In genomic region chr7:128270431-128270850, GRCm38 (mm10) we compare ENCODE assay signal across 12 mouse cellular contexts. TPM values are rescaled to one million over a fixed set of nuclear protein-coding genes. Genes with fewer than 3 reads are reported as not detected.
DNase-seq lines count a peak whose midpoint lies in the region; ATAC-seq lines count a peak whose summit lies in the region.
"Had no signal": no experiment of that assay in that cellular context is flagged by ENCODE, and none has a peak within 500 bp of the region (broad histone marks: within the 10 kb centered on the region; RNA-seq: fewer than 3 reads in every experiment).

No protein-coding gene starts in this region.

- H3K27ac ChIP-seq in heart, embryonic 14.5 days (replicated peaks in 1 of 2; ENCODE audit: control insufficient read depth in 1 of 2, insufficient read depth in 1 of 2, low read depth in 2 of 2, low read length in 2 of 2) = no peak overlapping the region
- H3K27ac ChIP-seq: kidney, postnatal 0 days had no signal

- H3K4me2 ChIP-seq in heart, embryonic 14.5 days (ENCODE audit: low read length) = peak overlapping the region; percentile 30; the same call in 1 of the 2 replicates

- H3K36me3 ChIP-seq in heart, embryonic 14.5 days (ENCODE audit: control insufficient read depth, insufficient read depth, low read length) = peaks cover 41% of the 10 kb centered on the region

- H3K4me1 ChIP-seq in heart, embryonic 14.5 days (ENCODE audit: control insufficient read depth in 2 of 2, insufficient read depth in 2 of 2, low read length in 2 of 2) = peaks cover 0 to 7% of the 10 kb centered on the region in 2 experiments; a peak in 3 of 4 replicates

- H3K9ac ChIP-seq in heart, embryonic 14.5 days (ENCODE audit: low read length) = no peak overlapping the region

- H3K4me3 ChIP-seq in heart, embryonic 14.5 days (ENCODE audit: control insufficient read depth in 1 of 2, insufficient read depth in 1 of 2, low read depth in 1 of 2, low read length in 2 of 2) = no peak overlapping the region

- no peak for DNase-seq in heart, adult 8-10 months (ENCODE audit: low spot score)
- DNase-seq in ES-CJ7 (ENCODE audit: low read depth, low spot score) (peak; percentile 60), liver (peak; percentile 93)
- DNase-seq in cerebellum, adult 18-20 months = peak; percentile 59 to 60
- DNase-seq in urinary bladder, adult 2 months (ENCODE audit: low spot score) = no peak
- no peak for DNase-seq in left cerebral cortex, adult 18-20 months (ENCODE audit: low spot score in 2 of 2)
- no peak for DNase-seq in right cerebral cortex, postnatal 25 days
- DNase-seq: lung, postnatal 36 days had no signal

- no peaks in the 10 kb centered on the region for H3K27me3 ChIP-seq in heart, embryonic 14.5 days (ENCODE audit: control insufficient read depth, insufficient read depth, low read length)

- 25% methylated on average over 13 of the region's 13 CpGs for WGBS in heart, embryonic 14.5 days

- peak; percentile 53; the same call in 1 of the 2 replicates for ATAC-seq in heart, embryonic 14.5 days (ENCODE audit: insufficient number of reproducible peaks, insufficient read depth, low FRiP score, low read depth)

- H3K9me3 ChIP-seq in heart, embryonic 14.5 days (ENCODE audit: control insufficient read depth, low read length) = no peaks in the 10 kb centered on the region

RNA-seq across cellular contexts. Expression of gene Slc5a2, which starts 5.0 kb away (rescaled TPM):
- polyA plus RNA-seq in heart, embryonic 14.5 days (2014; fragmentation: Nextera tagmentation; extraction: Ambion mirVana) = 0.22 and 0.36 TPM in 2 replicates
- not detected for total RNA-seq in heart, adult 8-10 months (2022)
- 0.10 TPM in 1 of 2 replicates, not detected in the other for polyA plus RNA-seq in urinary bladder, adult 2 months (2012; rRNA removed)
- not detected for total RNA-seq in left cerebral cortex, adult 18-20 months (2021)
- polyA plus RNA-seq: cortical plate, adult 2 months; neural tube, embryonic 14.5 days had no signal

RNA-seq across cellular contexts. Expression of gene Tgfb1i1, which starts 23.8 kb away (rescaled TPM):
- 147 and 153 TPM in 2 replicates for polyA plus RNA-seq in heart, embryonic 14.5 days (2014; fragmentation: Nextera tagmentation; extraction: Ambion mirVana)
- 10 to 100 TPM; 13.5 to 15.7 (median 14.6) TPM for total RNA-seq in heart, adult 8-10 months (2022)
- polyA plus RNA-seq in urinary bladder, adult 2 months (2012; rRNA removed) = 155 and 317 TPM in 2 replicates
- 10 to 100 TPM; 21.6 to 22.8 TPM for total RNA-seq in left cerebral cortex, adult 18-20 months (2021)

RNA-seq across cellular contexts. Expression of gene BC017158, which starts 27.5 kb away (rescaled TPM):
- 15.1 and 16.3 TPM in 2 replicates for polyA plus RNA-seq in heart, embryonic 14.5 days (2014; fragmentation: Nextera tagmentation; extraction: Ambion mirVana)
- 1 to 10 TPM; 5.8 to 6.9 (median 6.5) TPM for total RNA-seq in heart, adult 8-10 months (2022)
- polyA plus RNA-seq in urinary bladder, adult 2 months (2012; rRNA removed) = 36.3 and 39.5 TPM in 2 replicates
- 10 to 100 TPM; 25.6 to 27.6 TPM for total RNA-seq in left cerebral cortex, adult 18-20 months (2021)

RNA-seq across cellular contexts. Expression of gene 9130023H24Rik, which starts 32.6 kb away (rescaled TPM):
- polyA plus RNA-seq in heart, embryonic 14.5 days (2014; fragmentation: Nextera tagmentation; extraction: Ambion mirVana) = 6.4 and 7.4 TPM in 2 replicates
- 1 to 10 TPM; 3.0 to 4.0 (median 3.6) TPM for total RNA-seq in heart, adult 8-10 months (2022)
- 6.1 and 6.3 TPM in 2 replicates for polyA plus RNA-seq in urinary bladder, adult 2 months (2012; rRNA removed)
- total RNA-seq in left cerebral cortex, adult 18-20 months (2021) = 1 to 10 TPM; 2.9 to 3.6 TPM

RNA-seq across cellular contexts. Expression of gene Armc5, which starts 33.3 kb away (rescaled TPM):
- polyA plus RNA-seq in heart, embryonic 14.5 days (2014; fragmentation: Nextera tagmentation; extraction: Ambion mirVana) = 8.2 and 8.5 TPM in 2 replicates
- 10 to 100 TPM in 1 of 4 experiments, 1 to 10 TPM in 3; 7.0 to 10.5 (median 7.9) TPM for total RNA-seq in heart, adult 8-10 months (2022)
- 18.6 and 20.4 TPM in 2 replicates for polyA plus RNA-seq in urinary bladder, adult 2 months (2012; rRNA removed)
- total RNA-seq in left cerebral cortex, adult 18-20 months (2021) = 10 to 100 TPM; 12.2 to 14.7 TPM

Comparison
In these comparisons a context has a peak if more than half of its experiments do, and no peak if none do; other contexts are left out.
1. DNase-seq: peak in ES-CJ7 (single experiment), cerebellum, adult 18-20 months (2 of 2) and liver (single experiment); none in heart, adult 8-10 months (single experiment), urinary bladder, adult 2 months (single experiment), left cerebral cortex, adult 18-20 months (0 of 2) and right cerebral cortex, postnatal 25 days (single experiment).